Mouse (Mus musculus) adrenal gland, postnatal 10 days (tissue): Measurements from ENCODE around the gene Arnt2. TPM values are rescaled to one million over a fixed set of nuclear protein-coding genes. Genes with fewer than 3 reads are reported as not detected.

Experiments
- DNase-seq: peaks from one replicate; pipeline ENCODE4 v3.0.0; 2021; ENCODE audit warnings: mixed read lengths
- total RNA-seq, 2 experiments: library from RNA; stranded (reverse); gene quantifications; 2 replicates each; pipeline ENCODE4 v1.2.3; 2021

Arnt2 gene
- total RNA-seq, 2 experiments from 2014 or later, result 26.6 to 27.5 TPM

DNA sequence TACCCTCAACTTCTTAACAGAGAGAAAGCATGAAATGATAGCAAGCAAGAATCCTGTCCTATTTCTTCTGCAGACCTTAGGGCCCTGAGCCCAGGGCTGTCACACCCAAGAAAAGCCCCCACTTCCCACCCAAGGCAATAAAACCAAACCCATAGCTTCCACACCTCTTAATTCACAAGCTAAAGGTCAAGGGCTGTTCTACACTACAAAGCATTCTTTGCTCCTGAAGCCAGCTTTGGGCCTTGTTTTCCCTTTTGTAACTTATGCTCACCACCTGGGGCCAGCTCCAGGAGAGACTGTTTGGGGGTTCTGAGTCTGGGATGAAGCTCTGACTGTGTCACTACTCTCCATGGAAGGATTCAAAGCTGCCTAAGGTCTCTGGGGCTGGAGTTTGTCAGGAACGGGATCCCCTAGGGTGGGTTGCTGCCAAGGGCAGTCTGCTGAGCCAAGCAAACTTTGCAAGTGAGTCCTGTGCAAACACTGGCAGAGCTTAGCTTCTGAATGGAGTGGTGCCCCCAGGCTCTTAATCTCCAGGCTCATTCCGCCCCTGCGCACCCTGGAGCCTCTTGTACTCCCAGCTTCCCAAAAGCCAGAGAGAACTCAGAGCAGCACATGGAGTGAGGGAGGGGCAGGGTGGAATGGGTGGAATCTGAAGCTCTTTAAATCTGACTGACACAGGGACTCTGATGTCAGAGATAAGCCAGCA, 161.9 kb downstream of the Arnt2 start:
- no peak for DNase-seq

DNA sequence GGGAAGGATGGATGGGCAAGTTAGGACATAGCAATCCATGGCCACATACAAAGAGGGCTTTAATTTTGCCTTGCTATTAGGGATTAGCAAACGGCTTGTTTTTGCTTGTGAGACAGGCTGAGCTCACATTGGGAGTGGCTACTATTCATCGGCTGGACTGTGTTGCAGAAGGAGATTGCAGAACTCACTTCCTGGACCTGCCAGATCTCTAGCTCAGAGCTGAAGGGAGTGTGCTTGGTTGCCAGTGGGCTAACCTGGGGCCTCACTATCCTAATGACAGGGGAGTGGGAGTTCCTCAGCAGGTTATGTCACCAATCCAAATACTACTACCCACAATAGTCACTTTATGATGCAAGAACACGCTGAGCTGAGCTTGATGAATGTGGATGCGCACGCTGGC, 163.1 kb downstream of the Arnt2 start:
- no peak for DNase-seq

DNA sequence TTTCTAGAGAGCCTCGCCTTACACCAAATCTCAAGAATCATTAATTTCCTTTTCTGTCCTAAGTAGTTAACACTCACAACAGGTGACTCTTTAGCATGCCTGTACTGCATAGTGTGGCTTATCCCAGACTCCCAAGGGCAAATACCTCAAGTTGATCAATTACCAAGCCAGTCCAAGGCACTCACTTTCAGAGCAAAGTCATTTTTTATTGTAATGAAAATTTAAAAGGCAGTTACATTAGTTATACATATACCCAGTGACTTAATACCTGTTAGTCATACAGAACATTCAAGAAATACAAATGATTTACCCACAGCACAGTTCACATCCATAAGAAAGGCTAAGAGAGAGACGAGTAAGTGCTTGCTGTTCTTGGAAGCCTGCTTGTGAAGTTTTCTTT, 163.9 kb downstream of the Arnt2 start:
- DNase-seq, result no peak

DNA sequence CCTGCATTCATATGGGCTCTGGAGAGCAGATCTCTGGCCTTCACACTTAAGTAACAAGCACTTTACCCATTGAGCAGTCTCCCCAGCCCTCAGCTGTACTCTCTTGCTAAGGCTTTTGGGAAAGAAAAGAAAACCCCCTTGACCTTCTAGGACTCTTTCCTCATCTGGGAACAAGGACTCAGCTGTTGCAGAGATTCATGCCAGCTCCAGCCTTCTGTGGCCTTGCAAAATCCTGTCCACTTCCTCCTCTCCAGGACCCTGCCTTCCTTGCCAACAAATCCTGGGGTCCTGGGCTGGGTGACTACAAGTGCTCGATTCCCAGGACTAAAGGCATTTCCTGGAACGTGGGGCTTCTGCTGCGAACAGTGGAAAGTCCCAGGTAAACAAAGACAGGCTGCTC, 169.6 kb downstream of the Arnt2 start:
- no peak for DNase-seq

DNA sequence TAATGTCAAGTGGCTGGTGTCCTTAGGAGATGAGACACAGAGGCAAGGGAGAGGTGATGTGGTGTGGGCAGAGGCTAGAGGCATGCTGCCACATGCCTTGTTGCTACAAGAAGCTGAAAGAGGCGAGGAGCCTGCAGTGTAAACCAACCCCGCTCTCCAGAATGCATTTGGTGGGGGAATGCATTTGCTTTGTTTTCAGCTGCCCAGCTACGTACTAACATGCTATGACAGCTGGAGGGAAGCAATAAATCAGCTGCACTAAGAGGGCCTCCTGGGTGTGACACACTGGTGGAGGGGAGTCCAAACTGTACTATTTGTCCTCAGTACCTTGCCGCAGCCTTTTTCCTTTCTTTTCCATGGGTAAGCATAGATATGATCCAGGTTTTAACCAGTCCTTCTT, 172.3 kb downstream of the Arnt2 start:
- no peak for DNase-seq

DNA sequence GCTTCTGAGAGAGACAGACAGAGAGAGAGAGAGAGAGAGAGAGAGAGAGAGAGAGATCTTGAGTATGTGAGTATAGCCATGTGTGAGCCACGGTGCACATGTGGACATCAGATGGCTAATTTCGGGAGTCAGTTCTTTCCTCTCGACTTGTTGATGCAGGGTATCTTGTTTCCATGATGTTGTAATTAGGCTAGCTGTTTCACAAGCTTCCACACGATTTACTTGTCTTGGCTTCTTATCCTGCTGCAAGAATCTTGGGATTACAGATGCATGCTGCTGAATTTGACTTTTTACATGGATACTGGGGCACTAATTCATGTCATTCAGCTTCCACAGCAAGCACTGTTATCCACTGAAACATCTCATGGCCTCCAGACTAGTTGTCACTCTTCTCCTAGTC, 178.6 kb downstream of the Arnt2 start:
- no peak for DNase-seq

DNA sequence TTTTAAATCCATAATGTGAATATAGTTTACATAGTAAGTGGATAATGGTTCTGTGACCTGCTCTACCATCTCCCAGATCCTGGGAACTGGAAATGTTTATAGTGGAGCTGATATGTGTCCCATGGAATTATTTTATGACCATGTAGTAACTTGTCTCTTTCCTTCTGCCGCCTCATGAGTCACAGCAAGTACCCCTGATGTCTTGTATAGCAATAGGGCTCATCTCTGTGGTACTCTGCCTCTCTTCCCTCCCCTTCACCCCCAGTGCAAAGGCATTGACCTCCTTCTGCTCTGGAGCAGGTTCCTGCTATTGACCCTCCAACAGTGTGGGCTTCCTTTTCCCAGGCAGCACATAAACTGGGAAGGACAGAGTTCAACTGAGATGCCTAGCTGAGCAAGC, 182.3 kb downstream of the Arnt2 start:
- no peak for DNase-seq

DNA sequence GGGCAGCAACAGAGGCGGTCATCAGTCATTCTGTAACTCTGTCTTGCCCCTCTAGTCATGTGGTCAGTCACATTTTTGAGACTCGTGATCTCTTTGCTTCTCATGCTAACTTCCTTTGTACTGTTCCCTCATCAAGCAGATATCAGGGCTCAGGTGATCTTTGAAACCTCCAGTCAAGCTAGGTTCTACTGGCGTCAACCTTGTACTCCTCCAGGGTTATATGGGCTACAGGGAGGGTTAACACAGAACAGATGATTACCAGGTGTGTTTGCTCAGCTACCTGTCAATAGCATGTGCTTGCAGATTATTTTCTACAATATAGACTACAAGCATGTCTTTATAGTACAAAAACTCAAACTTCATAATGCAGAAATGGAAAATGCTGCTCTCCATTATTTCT, 183.1 kb downstream of the Arnt2 start:
- DNase-seq, result no peak

DNA sequence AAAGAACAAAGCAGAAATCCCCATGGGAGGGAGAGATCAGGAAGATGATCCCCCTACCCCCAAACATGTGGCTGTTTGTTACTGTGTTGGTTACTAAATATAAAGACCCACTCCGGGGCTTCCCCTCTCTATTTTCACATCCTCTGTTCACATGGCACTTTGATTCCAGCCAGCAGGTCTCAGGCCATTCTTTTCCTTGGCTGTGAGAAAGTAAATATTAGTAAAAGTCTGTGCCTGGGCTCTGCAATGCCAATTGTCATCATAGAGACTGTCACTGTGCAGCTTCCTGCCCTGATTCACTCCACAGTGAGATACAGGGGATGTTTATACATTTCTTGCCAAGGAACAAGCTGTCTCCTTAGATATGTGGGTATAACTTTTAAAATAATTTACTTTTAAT, 197.9 kb downstream of the Arnt2 start:
- no peak for DNase-seq

DNA sequence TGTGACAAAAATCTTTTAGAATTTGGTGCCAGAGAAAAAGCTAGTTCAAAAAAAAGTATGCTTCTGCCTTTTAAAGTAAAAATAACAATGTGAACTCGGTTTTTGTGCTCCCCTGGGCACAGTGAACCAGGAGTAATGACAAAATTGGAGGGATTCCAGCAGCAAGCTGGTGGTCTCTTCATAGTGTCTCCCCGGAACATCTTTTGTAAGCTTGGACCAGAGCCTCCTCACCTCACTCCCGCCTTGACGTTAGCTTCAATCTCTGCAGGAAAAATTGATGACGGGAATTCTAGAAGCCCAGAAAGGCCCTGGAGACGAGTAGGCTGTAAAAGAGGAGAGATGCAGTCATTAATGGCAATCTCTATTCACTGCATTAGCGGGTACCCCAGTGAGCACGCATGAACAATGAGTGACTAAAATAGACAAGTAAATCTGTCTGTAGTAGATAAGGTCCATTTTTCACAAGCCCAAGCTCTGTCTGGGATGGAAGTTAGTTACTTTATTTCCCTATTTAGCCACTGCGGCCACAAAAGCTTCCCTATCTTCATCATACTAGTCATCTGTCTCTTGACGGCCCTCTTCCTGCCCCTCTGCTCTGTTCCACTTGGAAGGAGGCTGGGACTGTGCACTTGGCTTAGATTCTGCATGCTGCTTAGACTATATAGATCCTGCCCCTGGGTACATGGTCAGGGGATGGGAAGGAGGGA, 199.2 kb downstream of the Arnt2 start:
- no peak for DNase-seq

DNA sequence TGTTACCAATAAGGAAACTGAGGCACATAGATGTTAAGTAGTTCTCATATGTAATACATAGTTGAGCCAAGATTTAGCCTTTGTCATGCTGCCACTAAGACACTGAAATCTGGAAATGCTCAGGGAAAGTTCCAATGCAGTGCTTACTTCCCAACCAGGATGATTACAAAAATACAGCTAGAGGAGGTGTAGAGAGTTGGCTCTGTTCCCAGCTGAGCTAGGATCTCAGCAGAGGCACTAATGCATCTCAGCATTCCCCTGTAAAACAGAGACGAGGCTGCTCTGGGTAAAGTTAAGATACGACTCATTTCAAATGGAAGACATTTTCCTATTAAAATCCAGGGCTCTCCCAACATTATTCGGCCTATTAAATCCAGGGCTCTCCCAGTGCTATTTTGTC, 206.0 kb downstream of the Arnt2 start:
- no peak for DNase-seq

DNA sequence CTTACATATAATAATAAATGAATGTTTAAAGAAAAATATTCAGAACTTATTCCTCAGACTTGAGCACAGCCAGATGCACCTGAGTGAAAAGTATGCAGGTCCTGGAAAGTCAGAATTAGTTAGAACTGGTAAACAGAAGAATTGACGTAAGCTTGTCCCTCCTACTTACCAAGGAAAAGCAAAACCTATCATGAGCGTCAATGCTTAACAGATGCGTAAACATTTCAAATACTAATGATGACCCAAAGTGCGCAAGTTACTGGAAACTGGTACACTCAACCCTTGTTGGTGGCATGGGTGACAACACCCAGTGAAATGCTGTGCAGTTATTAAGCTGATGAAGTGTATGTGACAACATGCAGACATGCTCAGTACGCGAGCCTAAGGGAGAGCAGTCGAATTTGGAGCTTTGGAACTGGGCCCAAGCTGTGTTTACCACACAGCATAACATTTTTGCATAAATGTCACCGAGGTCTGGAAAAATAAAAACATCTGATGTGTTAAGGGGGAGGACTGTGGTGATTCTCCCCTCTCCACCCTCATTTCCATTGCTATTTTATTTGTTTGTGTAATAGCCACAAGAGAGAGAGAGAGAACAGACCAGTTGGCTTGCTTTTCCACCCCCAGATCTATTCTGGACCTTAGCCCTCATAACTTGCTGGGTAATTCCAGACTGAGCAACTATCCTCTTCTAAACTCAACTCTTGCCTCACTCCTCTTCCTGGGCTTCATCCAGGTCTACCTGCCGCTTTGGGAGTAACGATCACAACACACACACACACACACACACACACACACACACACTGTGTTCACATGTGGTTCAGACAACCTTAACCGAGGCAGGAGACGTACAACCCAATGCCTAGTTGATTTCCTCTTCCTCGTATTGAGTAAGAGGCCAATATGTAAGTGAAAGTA, 208.6 kb downstream of the Arnt2 start:
- no peak for DNase-seq

DNA sequence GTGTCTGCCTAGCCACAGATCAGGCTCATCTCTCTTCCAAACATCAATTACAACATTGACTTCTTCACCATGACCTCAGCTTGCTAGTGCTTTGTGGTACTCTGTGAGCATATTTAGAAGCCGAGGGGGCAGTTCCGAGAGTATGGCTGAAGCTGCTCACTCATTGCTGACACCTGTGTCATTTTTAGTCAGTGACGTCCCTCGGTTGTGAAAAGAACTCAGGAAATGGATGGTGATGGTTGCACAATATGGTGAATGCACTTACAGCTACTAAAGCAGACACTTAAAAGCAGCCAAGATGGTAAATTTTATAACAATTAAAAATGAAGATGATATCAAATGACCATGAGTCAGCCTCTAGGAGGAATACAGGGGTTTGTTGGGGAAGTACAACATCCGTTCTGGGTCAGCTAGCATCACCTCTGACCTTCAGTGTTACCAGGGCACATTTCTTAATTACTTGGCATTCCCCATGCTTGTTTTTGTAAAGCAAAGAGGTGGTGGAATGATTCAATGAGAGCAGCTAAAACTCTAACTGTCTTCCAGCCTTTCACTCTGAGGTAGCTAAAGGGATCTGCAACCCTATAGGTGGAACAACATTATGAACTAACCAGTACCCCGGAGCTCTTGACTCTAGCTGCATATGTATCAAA, 212.6 kb downstream of the Arnt2 start:
- no peak for DNase-seq

Other genes with a start within 250 kb of the Arnt2 start
- 10 to 100 TPM; 10.1 to 10.2 TPM for gene Gm2115, start 118.8 kb upstream of the Arnt2 start, total RNA-seq
- 10 to 100 TPM; 57.6 to 84.5 TPM for gene Fah, start 196.5 kb upstream of the Arnt2 start, total RNA-seq